Mouse (Mus musculus) MEL (cell line): Measurements from ENCODE around the gene Ccdc40.

Experiments
- CHD1 ChIP-seq: IDR thresholded peaks from 2 replicates; pipeline ENCODE4 v1.6.1; 2012; ENCODE audit warnings: low read depth, mild to moderate bottlenecking, inconsistent platforms, low read length, improper control_type of control experiment
- CTCF ChIP-seq, 3 experiments: IDR thresholded peaks in 2 of 3; conservative IDR thresholded peaks in 1 of 3; 2 replicates each; pipeline ENCODE4 v1.5.1; 2011 to 2012; ENCODE audit warnings: low read length in 3 of 3, low read depth in 2 of 3, mild to moderate bottlenecking in 2 of 3, improper control_type of control experiment in 1 of 3, inconsistent platforms in 1 of 3, mixed read lengths in 1 of 3, moderate library complexity in 1 of 3; ENCODE audit not compliant: control insufficient read depth in 1 of 3, insufficient read depth in 1 of 3, poor library complexity in 1 of 3, severe bottlenecking in 1 of 3
- E2F4 ChIP-seq: IDR thresholded peaks from 2 replicates; pipeline ENCODE4 v1.6.1; 2011; ENCODE audit warnings: low read depth, low read length, improper control_type of control experiment, borderline replicate concordance
- EP300 ChIP-seq, 2 experiments: IDR thresholded peaks; 2 replicates each; pipeline ENCODE4 v1.6.1; 2011; ENCODE audit warnings: improper control_type of control experiment in 2 of 2, low read length in 2 of 2, low read depth in 1 of 2, mild to moderate bottlenecking in 1 of 2
- ETS1 ChIP-seq: IDR thresholded peaks from 2 replicates; pipeline ENCODE4 v1.6.1; 2012; ENCODE audit warnings: low read depth, mild to moderate bottlenecking, inconsistent platforms, low read length, improper control_type of control experiment, moderate library complexity
- GABPA ChIP-seq: IDR thresholded peaks from 2 replicates; pipeline ENCODE4 v1.6.1; 2012; ENCODE audit warnings: low read depth, mild to moderate bottlenecking, inconsistent platforms, low read length, improper control_type of control experiment, moderate library complexity
- GATA1 ChIP-seq: IDR thresholded peaks from 2 replicates; pipeline ENCODE4 v1.6.1; 2011; ENCODE audit warnings: low read depth, low read length, improper control_type of control experiment
- MAFK ChIP-seq: IDR thresholded peaks from 2 replicates; pipeline ENCODE4 v1.6.1; 2011; ENCODE audit warnings: low read depth, mild to moderate bottlenecking, low read length, improper control_type of control experiment, borderline replicate concordance
- MEF2A ChIP-seq: IDR thresholded peaks from 2 replicates; pipeline ENCODE4 v1.6.1; 2014; ENCODE audit warnings: low read depth, mild to moderate bottlenecking, inconsistent platforms, low read length, improper control_type of control experiment; ENCODE audit not compliant: poor library complexity, insufficient replicate concordance, severe bottlenecking; ENCODE audit errors: extremely low read depth
- POLR2A ChIP-seq, 2 experiments: IDR thresholded peaks; 2 replicates each; pipeline ENCODE4 v1.6.1; 2011 to 2012; ENCODE audit warnings: low read length in 2 of 2, mild to moderate bottlenecking in 2 of 2, control low read depth in 1 of 2, improper control_type of control experiment in 1 of 2, low read depth in 1 of 2, moderate library complexity in 1 of 2; ENCODE audit not compliant: control insufficient read depth in 1 of 2, insufficient read depth in 1 of 2, poor library complexity in 1 of 2
- TAL1 ChIP-seq: IDR thresholded peaks from 2 replicates; pipeline ENCODE4 v1.6.1; 2012; ENCODE audit warnings: mild to moderate bottlenecking, inconsistent platforms, low read length, moderate library complexity, mixed read lengths
- TCF12 ChIP-seq: IDR thresholded peaks from 2 replicates; pipeline ENCODE4 v1.6.1; 2014; ENCODE audit warnings: low read depth, mild to moderate bottlenecking, inconsistent platforms, low read length, improper control_type of control experiment, moderate library complexity
- ZC3H11A ChIP-seq: IDR thresholded peaks from 2 replicates; pipeline ENCODE4 v1.6.1; 2012; ENCODE audit warnings: low read depth, mild to moderate bottlenecking, inconsistent platforms, low read length, improper control_type of control experiment
- ZKSCAN1 ChIP-seq: IDR thresholded peaks from 2 replicates; pipeline ENCODE4 v1.6.1; 2012; ENCODE audit warnings: low read depth, mild to moderate bottlenecking, inconsistent platforms, low read length, improper control_type of control experiment, moderate library complexity

DNA sequence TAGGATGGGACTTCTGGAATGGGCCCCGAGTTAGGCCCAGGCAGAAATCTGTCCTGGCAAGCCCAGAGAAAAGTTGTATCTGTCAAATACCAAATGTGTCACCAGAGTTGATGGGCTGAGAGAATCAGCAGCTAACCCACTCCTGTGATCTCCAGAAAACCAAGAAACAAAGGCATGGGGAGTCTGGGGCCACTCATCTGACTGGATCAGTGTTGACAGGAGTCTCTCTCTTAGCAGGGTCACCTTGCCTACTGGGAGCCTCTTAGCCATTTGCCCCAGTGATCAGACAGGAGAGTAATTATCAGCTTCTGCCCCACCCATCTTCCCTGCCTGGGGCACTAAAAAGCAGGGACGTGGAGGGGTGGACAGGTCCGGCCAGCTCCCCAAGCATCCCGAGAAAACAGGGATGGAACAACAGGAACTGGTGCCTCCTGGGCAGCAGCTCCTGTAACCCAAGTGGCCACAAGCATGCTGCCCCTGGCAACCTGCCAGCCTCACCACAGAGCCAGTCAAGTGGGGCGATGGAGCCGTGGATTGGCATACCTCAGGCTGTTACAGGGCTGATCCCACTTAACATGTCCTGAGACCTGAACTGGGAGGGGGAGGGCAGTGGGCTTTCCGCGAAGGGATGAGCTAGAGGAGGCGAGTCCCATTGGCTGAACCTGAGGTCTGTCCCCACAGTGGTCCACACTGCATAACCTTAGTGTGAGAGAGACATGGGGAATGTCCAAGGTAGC lies 57.6 kb downstream of the Ccdc40 start:
- no peak for TF ChIP-seq POLR2A (IDR thresholded peaks at IDR 0.05; ENCODE audit: control insufficient read depth in 1 of 2, insufficient read depth in 1 of 2, low read depth in 1 of 2, low read length in 2 of 2, poor library complexity in 1 of 2)
- TF ChIP-seq GATA1 = no peak
- TF ChIP-seq CTCF (IDR thresholded peaks at IDR 0.05 in 2 of 3, conservative IDR thresholded peaks at IDR 0.05 in 1 of 3; ENCODE audit: control insufficient read depth in 1 of 3, insufficient read depth in 1 of 3, low read depth in 2 of 3, low read length in 3 of 3, poor library complexity in 1 of 3, severe bottlenecking in 1 of 3) = no peak
- no peak for TF ChIP-seq CHD1
- no peak for TF ChIP-seq TAL1
- TF ChIP-seq ZKSCAN1 = no peak
- no peak for TF ChIP-seq MEF2A
- TF ChIP-seq MAFK = no peak
- TF ChIP-seq EP300 (IDR thresholded peaks at IDR 0.05; ENCODE audit: low read depth in 1 of 2, low read length in 2 of 2) = no peak
- no peak for TF ChIP-seq ETS1
- no peak for TF ChIP-seq ZC3H11A
- TF ChIP-seq E2F4 = no peak
- TF ChIP-seq TCF12 = no peak
- no peak for TF ChIP-seq GABPA
